Mouse (Mus musculus) T-helper 17 cell (primary cell): ENCODE measurements at regions not wholly inside any gene's neighbourhood (a gene's known extent, or its start where the extent isn't known, plus 50 kb on each side); places are given as distances from the start of the nearest gene placed in this dataset.

Source experiments
- in situ Hi-C, 2 experiments: fragments of 300-600 bp; cut with MboI, MseI; formaldehyde crosslinking; loops; 1 replicate in 1 of 2; 2 replicates in 1 of 2; pipeline ENCODE4 v1.15.1; 2025; ENCODE audit warnings: high pct_unique_total_duplicates in 2 of 2

- in situ Hi-C loops = loop anchor here (10.0 to 25.0 kb wide), 2 partner anchors 1253 to 1651 kb away; partner anchors contain the start of gene Zeb2 (in 1 of the 2)
Measured at GRCm38 (mm10) chr2:46365428-46366134, 1248.4 kb upstream of the Zeb2 start.

- in situ Hi-C loops = loop anchor here (10.0 to 25.0 kb wide), 2 partner anchors 1248 to 1645 kb away; partner anchors contain the start of gene Zeb2 (in 1 of the 2)
Measured at GRCm38 (mm10) chr2:46360049-46360712, 1243.0 kb upstream of the Zeb2 start.

- in situ Hi-C loops = loop anchor here in 1 of 2 experiments (25.0 kb wide), 1 partner anchor 1246 kb away; the partner anchor contains the start of gene Zeb2
Measured at GRCm38 (mm10) chr2:46358225-46358624, 1241.0 kb upstream of the Zeb2 start.

GRCm38 (mm10) chr2:46356651-46357050 lies 1239.5 kb upstream of the Zeb2 start:
- in situ Hi-C loops = loop anchor here in 1 of 2 experiments (25.0 kb wide), 1 partner anchor 1244 kb away; the partner anchor contains the start of gene Zeb2

GRCm38 (mm10) chr2:46340694-46341093 lies 1223.5 kb upstream of the Zeb2 start:
- in situ Hi-C loops = no loop called here

- in situ Hi-C loops = no loop called here
Measured at GRCm38 (mm10) chr2:46316666-46317065, 1199.5 kb upstream of the Zeb2 start.

- in situ Hi-C loops = no loop called here
Measured at GRCm38 (mm10) chr2:46315243-46315642, 1198.0 kb upstream of the Zeb2 start.

- in situ Hi-C loops = no loop called here
Measured at GRCm38 (mm10) chr2:46307582-46308153, 1190.5 kb upstream of the Zeb2 start.

- in situ Hi-C loops = no loop called here
Measured at GRCm38 (mm10) chr2:46302627-46303026, 1185.4 kb upstream of the Zeb2 start.

- in situ Hi-C loops = no loop called here
Measured at GRCm38 (mm10) chr2:46297274-46297843, 1180.2 kb upstream of the Zeb2 start.

- in situ Hi-C loops = no loop called here
Measured at GRCm38 (mm10) chr2:46283929-46284598, 1166.9 kb upstream of the Zeb2 start.

GRCm38 (mm10) chr2:46280822-46281221 lies 1163.6 kb upstream of the Zeb2 start:
- in situ Hi-C loops = no loop called here

GRCm38 (mm10) chr2:46261618-46262017 lies 1144.4 kb upstream of the Zeb2 start:
- in situ Hi-C loops = no loop called here

GRCm38 (mm10) chr2:46251562-46251961 lies 1134.4 kb upstream of the Zeb2 start:
- in situ Hi-C loops = no loop called here

GRCm38 (mm10) chr2:46245717-46246116 lies 1128.5 kb upstream of the Zeb2 start:
- in situ Hi-C loops = no loop called here

- in situ Hi-C loops = no loop called here
Measured at GRCm38 (mm10) chr2:46244697-46245096, 1127.5 kb upstream of the Zeb2 start.

- in situ Hi-C loops = no loop called here
Measured at GRCm38 (mm10) chr2:46242806-46243205, 1125.6 kb upstream of the Zeb2 start.

GRCm38 (mm10) chr2:46239874-46240273 lies 1122.7 kb upstream of the Zeb2 start:
- in situ Hi-C loops = loop anchor here in 1 of 2 experiments (10.0 kb wide), 1 partner anchor 1205 kb away; no protein-coding TSS in a partner anchor

GRCm38 (mm10) chr2:46230791-46231450 lies 1113.7 kb upstream of the Zeb2 start:
- in situ Hi-C loops = loop anchor here in 1 of 2 experiments (10.0 kb wide), 1 partner anchor 1214 kb away; no protein-coding TSS in a partner anchor

- in situ Hi-C loops = no loop called here
Measured at GRCm38 (mm10) chr2:46218336-46218957, 1101.3 kb upstream of the Zeb2 start.
